Mouse (Mus musculus): Measurements from ENCODE around the gene Gm20605. TPM values are rescaled to one million over a fixed set of nuclear protein-coding genes. Genes with fewer than 3 reads are reported as not detected.

Gene Gm20605
- polyA plus RNA-seq, 1 experiment from 2014 or later: 9.2 TPM

GRCm38 (mm10) chr5:137685653-137686052, 56.7 kb downstream of the Gm20605 start:
- no peak overlapping the region for H3K4me2 ChIP-seq (ENCODE audit: low read length)
- H3K9ac ChIP-seq (ENCODE audit: low read depth, low read length): no peak overlapping the region
- ATAC-seq: no peak
- H3K36me3 ChIP-seq (ENCODE audit: control insufficient read depth, insufficient read depth, low read length): no peaks in the 10 kb centered on the region
- H3K9me3 ChIP-seq (replicated peaks; ENCODE audit: control insufficient read depth, low read length, poor library complexity, severe bottlenecking): no peaks in the 10 kb centered on the region
- WGBS: 97% methylated on average over 3 of the region's 3 CpGs
- H3K4me3 ChIP-seq (ENCODE audit: low read depth, low read length): no peak overlapping the region
- no peaks in the 10 kb centered on the region; the same call in 1 of the 2 replicates for H3K27me3 ChIP-seq (ENCODE audit: control insufficient read depth, insufficient read depth, low read depth, low read length)
- no peak overlapping the region for H3K27ac ChIP-seq (ENCODE audit: low read length)
- H3K4me1 ChIP-seq (ENCODE audit: control insufficient read depth, insufficient read depth, low read length): peaks cover 21% of the 10 kb centered on the region

- no peak overlapping the region for H3K4me3 ChIP-seq (ENCODE audit: low read depth, low read length)
- H3K9me3 ChIP-seq (replicated peaks; ENCODE audit: control insufficient read depth, low read length, poor library complexity, severe bottlenecking): no peaks in the 10 kb centered on the region
- no peaks in the 10 kb centered on the region for H3K36me3 ChIP-seq (ENCODE audit: control insufficient read depth, insufficient read depth, low read length)
- no peak overlapping the region for H3K9ac ChIP-seq (ENCODE audit: low read depth, low read length)
- H3K4me1 ChIP-seq (ENCODE audit: control insufficient read depth, insufficient read depth, low read length): peaks cover 21% of the 10 kb centered on the region
- no peak for ATAC-seq
- 88% methylated on average over 6 of the region's 6 CpGs for WGBS
- no peak overlapping the region for H3K4me2 ChIP-seq (ENCODE audit: low read length)
- no peaks in the 10 kb centered on the region; the same call in 1 of the 2 replicates for H3K27me3 ChIP-seq (ENCODE audit: control insufficient read depth, insufficient read depth, low read depth, low read length)
- no peak overlapping the region for H3K27ac ChIP-seq (ENCODE audit: low read length)
These were observed 57.3 kb downstream of the Gm20605 start for GRCm38 (mm10) chr5:137686127-137686790.

DNA sequence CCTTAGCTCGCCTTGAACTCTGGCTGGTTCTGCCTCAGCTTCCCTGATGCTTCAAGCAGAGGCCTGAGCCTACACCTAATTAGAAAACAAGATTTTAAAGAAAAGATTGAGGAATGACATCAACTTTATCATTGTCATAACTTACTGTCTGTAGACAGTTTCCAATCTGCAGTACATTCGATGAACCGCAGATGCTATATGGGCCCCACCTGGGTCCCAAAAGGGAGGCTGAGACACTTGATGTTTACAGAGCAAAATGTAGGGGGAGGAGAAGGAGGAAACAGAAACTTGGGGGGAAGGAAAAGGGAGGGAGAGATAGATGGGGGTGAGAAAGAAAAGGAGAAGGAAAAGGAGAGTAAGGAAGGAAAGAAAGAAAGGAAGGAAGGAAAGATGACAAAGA, 61.0 kb downstream of the Gm20605 start:
- no peaks in the 10 kb centered on the region for H3K9me3 ChIP-seq (replicated peaks; ENCODE audit: control insufficient read depth, low read length, poor library complexity, severe bottlenecking)
- no peak overlapping the region for H3K9ac ChIP-seq (ENCODE audit: low read depth, low read length)
- H3K4me2 ChIP-seq (ENCODE audit: low read length): no peak overlapping the region
- H3K27ac ChIP-seq (ENCODE audit: low read length): no peak overlapping the region
- H3K4me3 ChIP-seq (ENCODE audit: low read depth, low read length): no peak overlapping the region
- peaks cover 2% of the 10 kb centered on the region; the same call in 1 of the 2 replicates for H3K4me1 ChIP-seq (ENCODE audit: control insufficient read depth, insufficient read depth, low read length)
- ATAC-seq: no peak
- H3K27me3 ChIP-seq (ENCODE audit: control insufficient read depth, insufficient read depth, low read depth, low read length): no peaks in the 10 kb centered on the region; the same call in 1 of the 2 replicates
- no peaks in the 10 kb centered on the region for H3K36me3 ChIP-seq (ENCODE audit: control insufficient read depth, insufficient read depth, low read length)
- 84% methylated on average over 3 of the region's 3 CpGs for WGBS

DNA sequence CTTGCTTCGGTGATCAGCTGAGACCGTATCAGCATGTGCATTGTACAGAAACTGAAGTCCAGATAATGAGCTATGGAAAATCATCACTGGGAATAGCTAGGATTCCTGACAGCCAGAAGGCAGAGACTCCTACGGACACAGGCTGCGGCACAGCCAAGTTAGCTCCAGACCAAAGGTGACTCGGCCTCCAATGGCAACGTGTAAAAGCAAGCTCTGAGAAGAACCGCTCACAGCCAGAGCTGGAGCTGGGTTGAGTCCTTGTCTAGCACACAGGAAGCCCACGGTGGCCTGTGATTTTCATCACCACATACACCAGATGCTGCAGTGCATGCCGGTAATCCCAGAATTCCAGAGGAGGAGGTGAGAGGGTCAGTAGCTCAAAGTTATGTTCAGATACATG, 61.6 kb downstream of the Gm20605 start:
- H3K4me2 ChIP-seq (ENCODE audit: low read length): no peak overlapping the region
- H3K27me3 ChIP-seq (ENCODE audit: control insufficient read depth, insufficient read depth, low read depth, low read length): no peaks in the 10 kb centered on the region; the same call in 1 of the 2 replicates
- H3K4me3 ChIP-seq (ENCODE audit: low read depth, low read length): no peak overlapping the region
- H3K36me3 ChIP-seq (ENCODE audit: control insufficient read depth, insufficient read depth, low read length): no peaks in the 10 kb centered on the region
- H3K4me1 ChIP-seq (ENCODE audit: control insufficient read depth, insufficient read depth, low read length): no peaks in the 10 kb centered on the region
- H3K27ac ChIP-seq (ENCODE audit: low read length): no peak overlapping the region
- no peaks in the 10 kb centered on the region for H3K9me3 ChIP-seq (replicated peaks; ENCODE audit: control insufficient read depth, low read length, poor library complexity, severe bottlenecking)
- no peak overlapping the region for H3K9ac ChIP-seq (ENCODE audit: low read depth, low read length)
- ATAC-seq: no peak
- WGBS: 66% methylated on average over 9 of the region's 9 CpGs

GRCm38 (mm10) chr5:137691881-137692280, 62.9 kb downstream of the Gm20605 start:
- no peaks in the 10 kb centered on the region for H3K36me3 ChIP-seq (ENCODE audit: control insufficient read depth, insufficient read depth, low read length)
- H3K9me3 ChIP-seq (replicated peaks; ENCODE audit: control insufficient read depth, low read length, poor library complexity, severe bottlenecking): no peaks in the 10 kb centered on the region
- no peaks in the 10 kb centered on the region for H3K4me1 ChIP-seq (ENCODE audit: control insufficient read depth, insufficient read depth, low read length)
- H3K27me3 ChIP-seq (ENCODE audit: control insufficient read depth, insufficient read depth, low read depth, low read length): no peaks in the 10 kb centered on the region
- no peak overlapping the region for H3K4me3 ChIP-seq (ENCODE audit: low read depth, low read length)
- 78% methylated on average over 1 of the region's 1 CpGs for WGBS
- no peak overlapping the region for H3K9ac ChIP-seq (ENCODE audit: low read depth, low read length)
- H3K4me2 ChIP-seq (ENCODE audit: low read length): no peak overlapping the region
- H3K27ac ChIP-seq (ENCODE audit: low read length): no peak overlapping the region
- no peak for ATAC-seq

Other genes with a start within 250 kb of the Gm20605 start
- 0.12 and 0.18 TPM in 2 replicates for gene Zan, start 152.1 kb upstream of the Gm20605 start, polyA plus RNA-seq (2015; fragmentation: Nextera tagmentation; extraction: Ambion mirVana)
- gene Pop7, start 126.7 kb upstream of the Gm20605 start, polyA plus RNA-seq (2015; fragmentation: Nextera tagmentation; extraction: Ambion mirVana): 76.3 and 80.5 TPM in 2 replicates
- gene Gigyf1, start 110.6 kb upstream of the Gm20605 start, polyA plus RNA-seq (2015; fragmentation: Nextera tagmentation; extraction: Ambion mirVana): 19.3 and 19.4 TPM in 2 replicates
- gene Epo, start 95.9 kb upstream of the Gm20605 start, polyA plus RNA-seq (2015; fragmentation: Nextera tagmentation; extraction: Ambion mirVana): not detected in 2 replicates
- gene Gnb2, start 95.7 kb upstream of the Gm20605 start, polyA plus RNA-seq (2015; fragmentation: Nextera tagmentation; extraction: Ambion mirVana): 496 and 512 TPM in 2 replicates
- 307 and 326 TPM in 2 replicates for gene Actl6b, start 75.7 kb upstream of the Gm20605 start, polyA plus RNA-seq (2015; fragmentation: Nextera tagmentation; extraction: Ambion mirVana)
- 7.8 and 10.1 TPM in 2 replicates for gene Tfr2, start 59.3 kb upstream of the Gm20605 start, polyA plus RNA-seq (2015; fragmentation: Nextera tagmentation; extraction: Ambion mirVana)
- 57.2 and 60.9 TPM in 2 replicates for gene Mospd3, start 28.1 kb upstream of the Gm20605 start, polyA plus RNA-seq (2015; fragmentation: Nextera tagmentation; extraction: Ambion mirVana)
- 11.9 and 13.3 TPM in 2 replicates for gene Pcolce, start 15.4 kb upstream of the Gm20605 start, polyA plus RNA-seq (2015; fragmentation: Nextera tagmentation; extraction: Ambion mirVana)
- 0.11 and 0.12 TPM in 2 replicates for gene Fbxo24, start 173 bp upstream of the Gm20605 start, polyA plus RNA-seq (2015; fragmentation: Nextera tagmentation; extraction: Ambion mirVana)
- 18.8 and 19.2 TPM in 2 replicates for gene Lrch4, start 54 bp upstream of the Gm20605 start, polyA plus RNA-seq (2015; fragmentation: Nextera tagmentation; extraction: Ambion mirVana)
- 5.9 and 6.7 TPM in 2 replicates for gene Sap25, start 12.2 kb downstream of the Gm20605 start, polyA plus RNA-seq (2015; fragmentation: Nextera tagmentation; extraction: Ambion mirVana)
- 0.15 and 0.16 TPM in 2 replicates for gene Irs3, start 16.5 kb downstream of the Gm20605 start, polyA plus RNA-seq (2015; fragmentation: Nextera tagmentation; extraction: Ambion mirVana)
- gene Agfg2, start 55.6 kb downstream of the Gm20605 start, polyA plus RNA-seq (2015; fragmentation: Nextera tagmentation; extraction: Ambion mirVana): 15.8 and 20.4 TPM in 2 replicates
- 67.2 and 67.5 TPM in 2 replicates for gene Nyap1, start 112.4 kb downstream of the Gm20605 start, polyA plus RNA-seq (2015; fragmentation: Nextera tagmentation; extraction: Ambion mirVana)
- gene Tsc22d4, start 116.6 kb downstream of the Gm20605 start, polyA plus RNA-seq (2015; fragmentation: Nextera tagmentation; extraction: Ambion mirVana): 55.4 and 74.1 TPM in 2 replicates
- gene Ppp1r35, start 149.7 kb downstream of the Gm20605 start, polyA plus RNA-seq (2015; fragmentation: Nextera tagmentation; extraction: Ambion mirVana): 33.5 and 36.6 TPM in 2 replicates
- 10.4 and 11.6 TPM in 2 replicates for gene Mepce, start 158.5 kb downstream of the Gm20605 start, polyA plus RNA-seq (2015; fragmentation: Nextera tagmentation; extraction: Ambion mirVana)
- gene Zcwpw1, start 158.6 kb downstream of the Gm20605 start, polyA plus RNA-seq (2015; fragmentation: Nextera tagmentation; extraction: Ambion mirVana): 11.6 and 13.1 TPM in 2 replicates
- 0.37 and 0.48 TPM in 2 replicates for gene Pilra, start 207.1 kb downstream of the Gm20605 start, polyA plus RNA-seq (2015; fragmentation: Nextera tagmentation; extraction: Ambion mirVana)
- 0.39 TPM in 1 of 2 replicates, not detected in the other for gene Pilrb1, start 228.9 kb downstream of the Gm20605 start, polyA plus RNA-seq (2015; fragmentation: Nextera tagmentation; extraction: Ambion mirVana)
- gene Pilrb2, start 242.6 kb downstream of the Gm20605 start, polyA plus RNA-seq (2015; fragmentation: Nextera tagmentation; extraction: Ambion mirVana): not detected in 2 replicates

All from midbrain, embryonic 16.5 days (tissue).